Mouse (Mus musculus) heart, embryonic 12.5 days (tissue): Measurements from ENCODE around the gene Utp18. TPM values are rescaled to one million over a fixed set of nuclear protein-coding genes. Genes with fewer than 3 reads are reported as not detected.

Experiments used
- ATAC-seq: fragments of 200-750 bp; cut with Nextera tagmentation; 2 replicates; pipeline ENCODE4 v1.8.0; 2017; ENCODE audit warnings: moderate TSS enrichment, moderate library complexity; ENCODE audit not compliant: insufficient number of reproducible peaks, low FRiP score
- H3K27ac ChIP-seq: fragments of 300-500 bp; sonication (generic); 2 replicates; pipeline ENCODE4 v1.5.1; 2016; ENCODE audit warnings: mild to moderate bottlenecking, moderate library complexity; ENCODE audit not compliant: poor library complexity, severe bottlenecking
- H3K27me3 ChIP-seq: fragments of 300-500 bp; sonication (generic); replicated peaks from 2 replicates; pipeline ENCODE4 v1.6.1; 2016; ENCODE audit warnings: mild to moderate bottlenecking, moderate library complexity
- H3K36me3 ChIP-seq: fragments of 300-500 bp; sonication (generic); 2 replicates; pipeline ENCODE4 v1.6.1; 2016; ENCODE audit warnings: mild to moderate bottlenecking, moderate library complexity
- H3K4me1 ChIP-seq: fragments of 300-500 bp; sonication (generic); replicated peaks from 2 replicates; pipeline ENCODE4 v1.6.1; 2016; ENCODE audit warnings: mild to moderate bottlenecking
- H3K4me2 ChIP-seq: fragments of 300-500 bp; sonication (generic); 2 replicates; pipeline ENCODE4 v1.6.1; 2016; ENCODE audit warnings: mild to moderate bottlenecking, moderate library complexity
- H3K4me3 ChIP-seq: fragments of 300-500 bp; sonication (generic); 2 replicates; pipeline ENCODE4 v1.5.1; 2016; ENCODE audit warnings: mild to moderate bottlenecking
- H3K9ac ChIP-seq: fragments of 300-500 bp; sonication (generic); 2 replicates; pipeline ENCODE4 v1.6.1; 2016; ENCODE audit warnings: mild to moderate bottlenecking, moderate library complexity
- H3K9me3 ChIP-seq: fragments of 300-500 bp; sonication (generic); replicated peaks from 2 replicates; pipeline ENCODE4 v1.6.1; 2016; ENCODE audit warnings: mild to moderate bottlenecking, moderate library complexity
- WGBS: fragments of 180-500 bp; shearing (Covaris S2); methylation state at CpG from one replicate; pipeline ENCODE4 v1.1.7; 2016; 5-methylcytosine and 5-hydroxymethylcytosine counted together
- polyA plus RNA-seq: library from polyadenylated mRNA; unstranded; fragments of >200 nt; fragmentation: Nextera tagmentation; extraction: Ambion mirVana; gene quantifications from 2 replicates; pipeline ENCODE4 v1.2.1, GENCODE M21; 2016

The Utp18 gene
- polyA plus RNA-seq, 1 experiment from 2014 or later: 26.7 TPM

GRCm38 (mm10) chr11:93884068-93884467 lies 1.5 kb downstream of the Utp18 start:
- H3K27me3 ChIP-seq: no peaks in the 10 kb centered on the region
- H3K4me3 ChIP-seq: peak overlapping the region; percentile 93
- peak overlapping the region; percentile 78 for H3K4me2 ChIP-seq
- peaks cover 25% of the 10 kb centered on the region for H3K36me3 ChIP-seq
- WGBS: 87% methylated on average over 4 of the region's 4 CpGs
- peak overlapping the region; percentile 83; the same call in 1 of the 2 replicates for H3K9ac ChIP-seq
- no peak overlapping the region for H3K27ac ChIP-seq
- H3K4me1 ChIP-seq: peaks cover 27% of the 10 kb centered on the region
- no peaks in the 10 kb centered on the region for H3K9me3 ChIP-seq
- ATAC-seq: no peak

GRCm38 (mm10) chr11:93862638-93863037 lies 22.9 kb downstream of the Utp18 start:
- Histone ChIP-seq H3K4me1 (no peaks in the 10 kb centered on the region), H3K27ac (no peak overlapping the region), H3K36me3 (peaks cover 57% of the 10 kb centered on the region), H3K27me3 (no peaks in the 10 kb centered on the region), H3K9me3 (no peaks in the 10 kb centered on the region), H3K4me3 (no peak overlapping the region), H3K4me2 (no peak overlapping the region), H3K9ac (no peak overlapping the region)
- WGBS: 64% methylated on average over 1 of the region's 1 CpGs
- ATAC-seq: no peak

- peaks cover 54% of the 10 kb centered on the region for H3K36me3 ChIP-seq
- WGBS: 88% methylated on average over 4 of the region's 4 CpGs
- no peaks in the 10 kb centered on the region for H3K27me3 ChIP-seq
- no peak overlapping the region for H3K27ac ChIP-seq
- no peaks in the 10 kb centered on the region for H3K4me1 ChIP-seq
- no peak overlapping the region for H3K4me2 ChIP-seq
- no peak overlapping the region for H3K4me3 ChIP-seq
- ATAC-seq: no peak
- H3K9ac ChIP-seq: no peak overlapping the region
- H3K9me3 ChIP-seq: no peaks in the 10 kb centered on the region
These were observed 23.4 kb downstream of the Utp18 start for GRCm38 (mm10) chr11:93862045-93862623.

GRCm38 (mm10) chr11:93861193-93861592 lies 24.4 kb downstream of the Utp18 start:
- H3K9me3 ChIP-seq: no peaks in the 10 kb centered on the region
- H3K4me3 ChIP-seq: no peak overlapping the region
- 89% methylated on average over 2 of the region's 2 CpGs for WGBS
- H3K36me3 ChIP-seq: peaks cover 44% of the 10 kb centered on the region
- no peak overlapping the region for H3K27ac ChIP-seq
- H3K4me2 ChIP-seq: no peak overlapping the region
- no peak overlapping the region for H3K9ac ChIP-seq
- H3K4me1 ChIP-seq: no peaks in the 10 kb centered on the region
- no peak for ATAC-seq
- H3K27me3 ChIP-seq: no peaks in the 10 kb centered on the region

- WGBS: 82% methylated on average over 1 of the region's 1 CpGs
- Histone ChIP-seq H3K27me3 (no peaks in the 10 kb centered on the region), H3K4me1 (no peaks in the 10 kb centered on the region), H3K36me3 (peaks cover 41% of the 10 kb centered on the region), H3K9ac (no peak overlapping the region), H3K4me3 (no peak overlapping the region), H3K27ac (no peak overlapping the region), H3K4me2 (no peak overlapping the region), H3K9me3 (no peaks in the 10 kb centered on the region)
- ATAC-seq: no peak
These were observed 24.9 kb downstream of the Utp18 start for GRCm38 (mm10) chr11:93860540-93861172.

- H3K4me2 ChIP-seq: peak overlapping the region; percentile 7
- H3K4me3 ChIP-seq: no peak overlapping the region
- H3K9me3 ChIP-seq: no peaks in the 10 kb centered on the region
- no peak for ATAC-seq
- no peaks in the 10 kb centered on the region for H3K27me3 ChIP-seq
- 6% methylated on average over 6 of the region's 6 CpGs for WGBS
- H3K36me3 ChIP-seq: peaks cover 12% of the 10 kb centered on the region
- no peak overlapping the region for H3K9ac ChIP-seq
- H3K27ac ChIP-seq: no peak overlapping the region
- no peaks in the 10 kb centered on the region for H3K4me1 ChIP-seq
These were observed 29.1 kb downstream of the Utp18 start for GRCm38 (mm10) chr11:93856284-93856955.

GRCm38 (mm10) chr11:93852546-93852945 lies 33.0 kb downstream of the Utp18 start:
- no peaks in the 10 kb centered on the region for H3K27me3 ChIP-seq
- H3K9me3 ChIP-seq: no peaks in the 10 kb centered on the region
- H3K36me3 ChIP-seq: no peaks in the 10 kb centered on the region
- ATAC-seq: no peak
- WGBS: 64% methylated on average over 3 of the region's 3 CpGs
- no peaks in the 10 kb centered on the region for H3K4me1 ChIP-seq
- H3K4me3 ChIP-seq: no peak overlapping the region
- no peak overlapping the region for H3K27ac ChIP-seq
- H3K4me2 ChIP-seq: no peak overlapping the region
- H3K9ac ChIP-seq: no peak overlapping the region

- no peak overlapping the region for H3K9ac ChIP-seq
- H3K36me3 ChIP-seq: no peaks in the 10 kb centered on the region
- no peaks in the 10 kb centered on the region for H3K9me3 ChIP-seq
- H3K27me3 ChIP-seq: no peaks in the 10 kb centered on the region
- H3K4me1 ChIP-seq: no peaks in the 10 kb centered on the region
- H3K27ac ChIP-seq: no peak overlapping the region
- no peak for ATAC-seq
- no peak overlapping the region for H3K4me2 ChIP-seq
- H3K4me3 ChIP-seq: no peak overlapping the region
- WGBS: 34% methylated on average over 2 of the region's 2 CpGs
These were observed 38.2 kb downstream of the Utp18 start for GRCm38 (mm10) chr11:93847342-93847741.

- 34% methylated on average over 2 of the region's 2 CpGs for WGBS
- H3K27ac ChIP-seq: no peak overlapping the region
These were observed 49.8 kb downstream of the Utp18 start for GRCm38 (mm10) chr11:93835800-93836199.

GRCm38 (mm10) chr11:93829971-93830370 lies 55.6 kb downstream of the Utp18 start:
- H3K9me3 ChIP-seq: no peaks in the 10 kb centered on the region
- no peak overlapping the region for H3K9ac ChIP-seq
- ATAC-seq: no peak
- H3K4me2 ChIP-seq: no peak overlapping the region
- H3K4me1 ChIP-seq: no peaks in the 10 kb centered on the region
- H3K27ac ChIP-seq: no peak overlapping the region
- WGBS: 88% methylated on average over 8 of the region's 8 CpGs
- H3K36me3 ChIP-seq: no peaks in the 10 kb centered on the region
- no peak overlapping the region for H3K4me3 ChIP-seq
- no peaks in the 10 kb centered on the region for H3K27me3 ChIP-seq

More at GRCm38 (mm10) chr11:93835800-93836199, 49.8 kb downstream of the Utp18 start:
- no peaks in the 10 kb centered on the region for H3K9me3 ChIP-seq
- no peak for ATAC-seq
- H3K4me2 ChIP-seq: no peak overlapping the region
- no peaks in the 10 kb centered on the region for H3K4me1 ChIP-seq
- H3K9ac ChIP-seq: no peak overlapping the region
- H3K36me3 ChIP-seq: no peaks in the 10 kb centered on the region
- H3K4me3 ChIP-seq: no peak overlapping the region
- no peaks in the 10 kb centered on the region for H3K27me3 ChIP-seq

- Histone ChIP-seq H3K27me3 (no peaks in the 10 kb centered on the region), H3K4me2 (no peak overlapping the region), H3K9me3 (no peaks in the 10 kb centered on the region), H3K36me3 (no peaks in the 10 kb centered on the region), H3K9ac (no peak overlapping the region), H3K27ac (no peak overlapping the region), H3K4me3 (no peak overlapping the region), H3K4me1 (no peaks in the 10 kb centered on the region)
- 80% methylated on average over 6 of the region's 6 CpGs for WGBS
- no peak for ATAC-seq
These were observed 56.3 kb downstream of the Utp18 start for GRCm38 (mm10) chr11:93829327-93829679.
